Mouse (Mus musculus) lung, embryonic 14.5 days (tissue): Measurements from ENCODE around the gene Acta2. TPM values are rescaled to one million over a fixed set of nuclear protein-coding genes. Genes with fewer than 3 reads are reported as not detected.

Source experiments
- ATAC-seq: fragments of 200-750 bp; cut with Nextera tagmentation; 2 replicates; pipeline ENCODE4 v1.8.0; 2017; ENCODE audit warnings: mild to moderate bottlenecking, moderate TSS enrichment, moderate library complexity; ENCODE audit not compliant: insufficient read depth
- DNase-seq: peaks from one replicate; pipeline ENCODE4 v3.0.0-alpha.2; 2015
- H3K27ac ChIP-seq: fragments of 300-500 bp; sonication (generic); 2 replicates; pipeline ENCODE4 v1.5.1; 2014; ENCODE audit warnings: low read depth, mild to moderate bottlenecking, moderate library complexity
- H3K27me3 ChIP-seq: fragments of 300-500 bp; sonication (generic); 2 replicates; pipeline ENCODE4 v1.6.1; 2014; ENCODE audit warnings: low read length, control low read depth; ENCODE audit not compliant: insufficient read depth
- H3K36me3 ChIP-seq: fragments of 300-500 bp; sonication (generic); 2 replicates; pipeline ENCODE4 v1.6.1; 2014; ENCODE audit warnings: control low read depth; ENCODE audit not compliant: insufficient read depth
- H3K4me1 ChIP-seq: fragments of 300-500 bp; sonication (generic); 2 replicates; pipeline ENCODE4 v1.6.1; 2014; ENCODE audit warnings: antibody characterized with exemption, control low read depth; ENCODE audit not compliant: insufficient read depth
- H3K4me2 ChIP-seq: fragments of 300-500 bp; sonication (generic); 2 replicates; pipeline ENCODE4 v1.6.1; 2014; ENCODE audit warnings: mild to moderate bottlenecking
- H3K4me3 ChIP-seq: fragments of 300-500 bp; sonication (generic); 2 replicates; pipeline ENCODE4 v1.5.1; 2014; ENCODE audit warnings: low read depth, low read length
- H3K9ac ChIP-seq: fragments of 300-500 bp; sonication (generic); 2 replicates; pipeline ENCODE4 v1.6.1; 2014
- H3K9me3 ChIP-seq: fragments of 300-500 bp; sonication (generic); 2 replicates; pipeline ENCODE4 v1.6.1; 2016; ENCODE audit warnings: low read depth, low read length, control low read depth
- CTCF ChIP-seq: IDR thresholded peaks from 2 replicates; pipeline ENCODE4 v1.5.1; 2016; ENCODE audit warnings: antibody characterized with exemption, low read depth
- WGBS: fragments of 180-500 bp; shearing (Covaris S2); extraction: QIAGEN DNeasy Blood & Tissue Kit; methylation state at CpG from one replicate; pipeline ENCODE4 v1.1.7; 2014; 5-methylcytosine and 5-hydroxymethylcytosine counted together
- polyA plus RNA-seq: library from polyadenylated mRNA; unstranded; fragments of >200 nt; fragmentation: Nextera tagmentation; extraction: Ambion mirVana; gene quantifications from 2 replicates; pipeline ENCODE4 v1.2.1, GENCODE M21; 2014

Acta2 gene
- 854 and 863 TPM in 2 replicates for polyA plus RNA-seq

DNA sequence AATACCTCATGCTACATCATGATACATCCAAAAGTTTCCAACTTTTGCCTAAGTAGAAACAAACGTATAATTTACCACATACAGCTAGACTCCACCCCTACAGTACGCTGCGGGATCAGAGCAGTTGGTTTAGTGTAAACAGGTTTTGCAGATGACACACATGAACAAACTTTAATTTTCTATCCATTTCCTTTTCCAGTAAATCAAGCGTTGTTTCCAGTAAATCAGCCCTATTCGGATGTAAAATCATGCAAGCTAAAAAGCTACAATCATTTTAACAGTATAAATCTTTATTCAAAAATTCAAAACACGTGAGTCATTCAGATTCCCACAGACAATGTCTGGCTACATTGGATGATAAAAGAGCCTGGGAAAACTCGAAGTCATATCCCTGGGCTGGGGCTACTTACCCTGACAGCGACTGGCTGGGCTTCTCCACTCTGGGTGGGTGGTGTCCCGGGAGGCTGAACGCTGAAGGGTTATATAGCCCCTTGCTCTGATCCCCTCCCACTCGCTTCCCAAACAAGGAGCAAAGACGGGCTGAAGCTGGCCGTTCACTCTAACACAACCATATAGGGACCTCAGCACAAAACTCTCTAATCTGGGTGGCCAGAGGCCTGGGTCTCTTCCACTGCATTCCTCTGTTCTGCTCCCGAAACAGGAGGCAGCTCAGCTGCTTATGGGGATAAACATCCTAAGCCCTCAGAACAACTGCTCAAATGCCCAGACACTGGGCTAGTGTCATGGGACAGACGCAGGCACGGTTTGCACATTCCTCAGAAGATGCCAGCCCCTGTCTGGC is at the start of gene Acta2:
Gene Acta2 (minus strand): TSS at position 711 of the 802 bp plus-strand sequence.
- peak within 1 kb of the TSS; percentile 93 for H3K27ac ChIP-seq
- DNase-seq (peak; percentile 86), ATAC-seq (peak; percentile 89)
- H3K27me3 ChIP-seq: no peaks in the 10 kb centered on the region
- H3K9ac ChIP-seq: peak within 1 kb of the TSS; percentile 56
- peak within 1 kb of the TSS; percentile 44 for H3K4me3 ChIP-seq
- TF ChIP-seq CTCF: no peak
- H3K36me3 ChIP-seq: 0 out of 2 replicates have a peak, but pooled peaks cover 8% of the 10 kb centered on the region
- 23% methylated on average over 16 of the region's 16 CpGs for WGBS
- H3K9me3 ChIP-seq: no peaks in the 10 kb centered on the region
- peak within 1 kb of the TSS; percentile 54 for H3K4me2 ChIP-seq
- H3K4me1 ChIP-seq: peaks cover 5% of the 10 kb centered on the region; the same call in 1 of the 2 replicates

DNA sequence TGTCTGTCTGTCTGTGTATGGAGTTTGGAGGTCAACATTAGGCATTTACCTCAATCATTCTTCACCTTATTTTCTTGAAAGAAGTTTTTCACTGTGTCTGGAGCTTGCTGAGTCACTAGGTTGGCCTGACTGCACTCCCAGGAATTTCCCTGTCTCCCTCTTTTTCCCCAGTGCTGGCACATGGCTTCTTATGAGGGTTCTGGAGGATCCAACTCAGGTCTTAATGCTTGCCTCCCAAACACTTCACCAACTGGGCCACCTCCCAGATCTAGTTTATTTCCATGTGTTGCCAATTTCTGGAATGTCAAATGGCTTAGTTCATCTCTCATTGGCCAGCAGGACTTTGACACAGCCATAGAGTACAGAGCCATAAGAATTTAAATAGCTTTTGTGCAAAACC is 49.5 kb upstream of the Acta2 start:
- Histone ChIP-seq H3K36me3 (no peaks in the 10 kb centered on the region), H3K4me1 (no peaks in the 10 kb centered on the region), H3K27me3 (no peaks in the 10 kb centered on the region), H3K4me2 (no peak overlapping the region), H3K4me3 (no peak overlapping the region), H3K9ac (no peak overlapping the region), H3K27ac (no peak overlapping the region), H3K9me3 (no peaks in the 10 kb centered on the region)
- no peak for TF ChIP-seq CTCF
- DNase-seq (no peak), ATAC-seq (no peak)

DNA sequence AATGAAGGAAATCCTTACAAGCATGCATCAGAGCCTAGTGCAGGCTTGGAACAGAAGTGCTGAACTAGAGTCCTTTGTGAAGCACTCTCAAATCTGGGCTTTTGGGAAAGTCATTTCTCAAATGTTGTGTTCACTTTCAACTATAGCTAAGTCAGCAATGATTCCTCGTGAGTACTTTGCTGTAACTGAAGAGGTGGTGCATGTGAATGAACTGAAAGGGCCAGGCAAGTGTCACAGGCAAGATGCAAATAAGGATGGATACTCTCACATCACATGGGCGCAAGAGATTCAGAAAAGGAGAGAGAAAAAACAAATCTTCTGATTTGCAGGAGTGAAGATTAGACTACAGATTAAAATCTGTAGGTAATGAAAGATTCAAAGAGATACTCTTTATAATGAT is 45.0 kb upstream of the Acta2 start:
- no peak for TF ChIP-seq CTCF
- no peaks in the 10 kb centered on the region for H3K27me3 ChIP-seq
- no peaks in the 10 kb centered on the region for H3K9me3 ChIP-seq
- DNase-seq (no peak), ATAC-seq (no peak)
- no peak overlapping the region for H3K4me3 ChIP-seq
- H3K27ac ChIP-seq: no peak overlapping the region
- H3K9ac ChIP-seq: no peak overlapping the region
- H3K4me1 ChIP-seq: no peaks in the 10 kb centered on the region
- no peaks in the 10 kb centered on the region for H3K36me3 ChIP-seq
- 67% methylated on average over 2 of the region's 2 CpGs for WGBS
- H3K4me2 ChIP-seq: no peak overlapping the region

DNA sequence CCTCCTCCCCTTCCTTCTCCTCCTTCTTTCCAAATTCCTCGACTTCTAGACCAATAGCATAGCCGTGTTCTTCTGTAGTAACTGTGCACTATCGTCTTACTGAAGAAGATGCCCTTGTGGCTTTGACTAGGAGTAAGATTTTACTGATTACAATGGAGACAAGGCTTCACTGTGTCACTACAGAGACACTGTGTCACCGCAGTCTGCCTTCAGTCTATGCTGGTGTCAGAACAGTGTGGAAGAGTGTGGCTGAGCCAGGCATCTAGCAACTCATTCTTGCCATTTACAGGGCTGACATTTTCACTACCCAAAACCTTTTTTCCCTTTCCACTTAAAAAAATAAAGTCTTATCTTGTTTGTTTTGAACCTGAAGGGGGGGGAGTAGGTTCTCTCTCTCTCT is 43.8 kb upstream of the Acta2 start:
- no peak for TF ChIP-seq CTCF
- H3K4me3 ChIP-seq: no peak overlapping the region
- H3K36me3 ChIP-seq: no peaks in the 10 kb centered on the region
- WGBS: 57% methylated on average over 4 of the region's 4 CpGs
- no peak for ATAC-seq
- DNase-seq: no peak
- H3K4me2 ChIP-seq: no peak overlapping the region
- H3K4me1 ChIP-seq: no peaks in the 10 kb centered on the region
- H3K9me3 ChIP-seq: no peaks in the 10 kb centered on the region
- H3K27ac ChIP-seq: no peak overlapping the region
- H3K9ac ChIP-seq: no peak overlapping the region
- no peaks in the 10 kb centered on the region for H3K27me3 ChIP-seq

DNA sequence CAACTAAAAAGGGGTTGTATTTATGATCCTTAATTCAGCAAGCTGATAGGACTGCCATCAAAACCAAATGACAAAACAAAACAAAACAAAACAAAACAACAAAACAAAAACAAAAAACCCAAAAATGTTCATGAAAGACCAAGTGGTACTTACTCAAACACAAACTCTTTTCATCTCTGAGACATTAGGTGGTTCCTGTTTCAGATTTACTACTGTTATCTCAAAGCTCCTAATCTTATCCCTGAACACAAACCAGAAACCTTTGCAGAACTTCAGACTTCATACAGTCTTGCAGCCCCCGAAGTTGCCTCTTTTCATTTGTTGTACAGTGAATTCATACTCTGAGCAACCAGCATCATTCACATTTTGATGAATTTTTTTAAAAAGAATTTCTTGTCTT is 43.1 kb upstream of the Acta2 start:
- no peak overlapping the region for H3K4me3 ChIP-seq
- TF ChIP-seq CTCF: no peak
- no peaks in the 10 kb centered on the region for H3K4me1 ChIP-seq
- H3K36me3 ChIP-seq: no peaks in the 10 kb centered on the region
- H3K27me3 ChIP-seq: no peaks in the 10 kb centered on the region
- 67% methylated on average over 1 of the region's 1 CpGs for WGBS
- ATAC-seq (no peak), DNase-seq (no peak)
- no peak overlapping the region for H3K9ac ChIP-seq
- no peaks in the 10 kb centered on the region for H3K9me3 ChIP-seq
- no peak overlapping the region for H3K4me2 ChIP-seq
- H3K27ac ChIP-seq: no peak overlapping the region

DNA sequence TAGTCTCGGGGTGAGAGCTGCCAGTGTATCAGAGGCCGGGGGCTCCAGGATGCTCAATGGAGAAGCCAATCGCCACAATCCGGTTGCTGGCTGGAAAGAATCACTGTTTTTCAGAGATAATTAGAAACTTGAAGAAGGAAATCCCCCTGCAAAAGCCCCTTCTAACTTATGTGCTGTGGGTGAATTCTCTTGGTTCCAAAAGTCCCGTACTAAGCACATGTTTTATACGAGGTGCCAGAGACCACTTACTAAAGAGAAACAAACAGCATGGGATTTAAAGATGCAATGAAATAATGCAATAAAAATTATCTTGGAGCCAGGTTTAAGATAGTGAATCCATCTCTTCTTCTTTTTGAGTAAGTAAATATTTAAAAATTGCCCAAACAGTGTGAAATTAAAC is 40.1 kb upstream of the Acta2 start:
- no peak overlapping the region for H3K4me2 ChIP-seq
- no peaks in the 10 kb centered on the region; the same call in 1 of the 2 replicates for H3K27me3 ChIP-seq
- ATAC-seq (no peak), DNase-seq (no peak)
- H3K9me3 ChIP-seq: no peaks in the 10 kb centered on the region
- no peak for TF ChIP-seq CTCF
- H3K27ac ChIP-seq: no peak overlapping the region
- no peak overlapping the region for H3K4me3 ChIP-seq
- 0 out of 2 replicates have a peak, but pooled peaks cover 7% of the 10 kb centered on the region for H3K4me1 ChIP-seq
- WGBS: 53% methylated on average over 6 of the region's 6 CpGs
- no peak overlapping the region for H3K9ac ChIP-seq
- H3K36me3 ChIP-seq: no peaks in the 10 kb centered on the region

DNA sequence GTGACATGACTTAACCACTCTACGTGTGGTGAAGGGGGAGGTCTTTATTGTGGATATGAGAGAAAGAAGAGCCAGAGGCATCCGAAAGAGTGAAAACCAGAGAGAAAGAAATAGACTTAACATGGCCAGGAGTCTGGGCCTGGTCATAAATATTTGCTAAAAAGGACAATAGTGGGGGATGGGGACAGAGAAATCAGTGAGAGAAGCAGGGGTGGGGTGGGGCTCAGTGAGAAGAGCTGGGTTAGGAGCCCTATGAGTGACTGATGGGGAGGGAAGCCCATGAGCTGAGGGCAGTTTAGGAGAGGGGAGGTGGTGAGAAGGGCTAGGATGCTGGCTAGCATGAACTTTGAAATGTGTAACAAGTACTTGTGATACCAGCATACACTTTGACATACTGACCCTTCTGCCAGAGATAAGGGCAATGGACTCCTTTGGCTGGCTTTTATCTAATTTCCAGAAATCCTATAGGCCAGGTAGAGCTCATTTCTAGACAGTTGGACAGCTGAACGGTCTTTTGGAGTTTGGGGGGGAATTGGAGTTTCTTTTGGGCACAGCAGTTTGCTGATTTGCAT is 38.1 kb upstream of the Acta2 start:
- no peak for DNase-seq
- Histone ChIP-seq H3K4me3 (no peak overlapping the region), H3K9me3 (no peaks in the 10 kb centered on the region), H3K36me3 (no peaks in the 10 kb centered on the region), H3K4me2 (no peak overlapping the region), H3K9ac (no peak overlapping the region), H3K4me1 (0 out of 2 replicates have a peak, but pooled peaks cover 7% of the 10 kb centered on the region), H3K27ac (no peak overlapping the region), H3K27me3 (no peaks in the 10 kb centered on the region; the same call in 1 of the 2 replicates)
- no peak for ATAC-seq
- TF ChIP-seq CTCF: no peak
- 70% methylated on average over 3 of the region's 3 CpGs for WGBS
